Mouse (Mus musculus) liver, embryonic 14.5 days (tissue): ENCODE measurements around the gene Svs4.
"Not testable (repeated sequence)": the region's sequence is repeated elsewhere in the genome, so short reads cannot be mapped to it uniquely, and the experiment has no call there.

ENCODE experiments used
- CTCF ChIP-seq: IDR thresholded peaks from 2 replicates; pipeline ENCODE4 v1.5.1; 2016; ENCODE audit warnings: antibody characterized with exemption, low read depth, control low read depth
- EP300 ChIP-seq: IDR thresholded peaks from 2 replicates; pipeline ENCODE4 v1.6.1; 2016; ENCODE audit warnings: antibody characterized with exemption, low read depth

- not testable (repeated sequence) for TF ChIP-seq CTCF, EP300
These were observed 10.7 kb upstream of the Svs4 start, which contains the start of gene Svs3a for GRCm38 (mm10) chr2:164288968-164289367.
